Mouse (Mus musculus): Measurements from ENCODE around the gene Olfr243. TPM values are rescaled to one million over a fixed set of nuclear protein-coding genes. Genes with fewer than 3 reads are reported as not detected.

Gene Olfr243
- polyA plus RNA-seq (2017; shearing (Covaris generic)): not detected

DNA sequence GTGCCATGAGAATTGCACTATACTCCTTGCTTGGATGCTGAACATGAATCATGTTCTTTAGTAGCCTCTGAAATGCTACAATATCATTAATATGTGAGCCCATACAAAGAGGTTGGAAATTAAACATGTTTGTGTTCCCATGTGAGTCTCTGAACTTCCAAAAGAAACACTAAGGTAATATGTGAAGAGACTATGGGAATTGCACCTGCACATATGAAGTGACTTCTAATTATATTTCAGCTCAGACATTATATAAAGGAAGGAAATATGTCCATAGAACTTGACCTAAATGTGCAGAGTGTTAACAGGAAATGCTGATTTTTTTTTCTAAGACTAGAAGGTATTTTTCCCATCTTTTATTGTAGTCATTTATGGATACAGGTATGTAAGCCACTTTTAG is at the start of gene Olfr243:
Gene Olfr243 (plus strand): TSS at position 301 of the 400 bp plus-strand sequence.

DNA sequence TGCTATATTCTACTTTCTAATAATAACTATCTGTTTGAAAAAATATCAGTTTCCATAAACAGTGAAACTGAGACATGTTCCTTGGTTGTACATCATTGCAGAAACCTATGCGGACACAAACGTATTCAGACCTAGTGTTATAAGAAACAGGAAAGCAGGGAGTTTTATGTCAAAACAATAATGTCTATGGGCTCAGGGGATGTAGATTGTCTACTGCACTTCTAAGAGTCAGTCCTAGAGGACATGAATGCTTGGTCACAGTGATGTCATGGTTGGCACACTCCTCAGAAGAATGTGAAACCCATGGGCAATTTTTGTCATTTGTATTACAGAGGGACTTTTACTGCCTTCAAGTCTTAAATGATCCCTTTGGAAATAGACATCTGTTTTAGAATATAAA is 43.4 kb upstream of the Olfr243 start, which contains the start of gene Olfr624:
Gene Olfr624 (minus strand): TSS at position 101 of the 400 bp plus-strand sequence.

GRCm38 (mm10) chr7:103682420-103682819 is 32.1 kb upstream of the Olfr243 start, which contains the start of gene Olfr625-ps1:
Olfr625-ps1 (plus strand) TSS chr7:103682720.

GRCm38 (mm10) chr7:103730074-103730473 is 15.6 kb downstream of the Olfr243 start, which contains the start of gene Olfr628:
Olfr628 (plus strand) TSS chr7:103730374.

GRCm38 (mm10) chr7:103744843-103745242 is 30.4 kb downstream of the Olfr243 start, which contains the start of gene Olfr629:
Olfr629 (minus strand) TSS chr7:103744943.

DNA sequence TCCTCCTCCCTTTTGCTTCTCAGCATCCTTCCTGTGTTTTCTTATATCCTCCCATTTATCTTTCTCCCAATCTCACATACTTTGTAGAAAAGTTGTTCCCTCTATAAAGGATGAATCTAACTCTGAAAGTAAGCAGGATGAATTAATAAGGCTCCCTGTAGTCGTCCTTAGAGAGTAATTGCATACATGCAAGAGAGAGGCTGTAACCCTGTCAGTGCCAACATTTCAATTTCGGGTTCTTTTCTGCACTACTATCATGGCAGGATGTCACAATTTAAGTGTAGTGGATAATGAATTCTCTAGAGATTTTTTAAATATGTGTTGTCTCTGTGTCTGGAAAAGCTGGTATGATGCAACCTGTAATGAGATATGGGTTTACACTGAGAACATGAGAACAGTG is 42.8 kb downstream of the Olfr243 start, which contains the start of gene Olfr630:
Gene Olfr630 (minus strand): TSS at position 101 of the 400 bp plus-strand sequence.

Other genes starting within 250 kb of the Olfr243 start
- gene Olfr608, start 244.8 kb upstream of the Olfr243 start, polyA plus RNA-seq (2017; shearing (Covaris generic)): not detected
- gene Olfr609, start 216.6 kb upstream of the Olfr243 start, polyA plus RNA-seq (2017; shearing (Covaris generic)): not detected
- gene Olfr610, start 202.5 kb upstream of the Olfr243 start, polyA plus RNA-seq (2017; shearing (Covaris generic)): not detected
- not detected for gene Olfr611, start 193.8 kb upstream of the Olfr243 start, polyA plus RNA-seq (2017; shearing (Covaris generic))
- not detected for gene Olfr612, start 172.0 kb upstream of the Olfr243 start, polyA plus RNA-seq (2017; shearing (Covaris generic))
- not detected for gene Olfr613, start 166.6 kb upstream of the Olfr243 start, polyA plus RNA-seq (2017; shearing (Covaris generic))
- gene Olfr615, start 158.6 kb upstream of the Olfr243 start, polyA plus RNA-seq (2017; shearing (Covaris generic)): not detected
- not detected for gene Olfr616, start 145.5 kb upstream of the Olfr243 start, polyA plus RNA-seq (2017; shearing (Covaris generic))
- not detected for gene Olfr617, start 141.6 kb upstream of the Olfr243 start, polyA plus RNA-seq (2017; shearing (Covaris generic))
- not detected for gene Olfr618, start 124.6 kb upstream of the Olfr243 start, polyA plus RNA-seq (2017; shearing (Covaris generic))
- not detected for gene Olfr619, start 114.1 kb upstream of the Olfr243 start, polyA plus RNA-seq (2017; shearing (Covaris generic))
- not detected for gene Olfr620, start 102.1 kb upstream of the Olfr243 start, polyA plus RNA-seq (2017; shearing (Covaris generic))
- gene Olfr622, start 72.0 kb upstream of the Olfr243 start, polyA plus RNA-seq (2017; shearing (Covaris generic)): not detected
- gene Olfr623, start 51.0 kb upstream of the Olfr243 start, polyA plus RNA-seq (2017; shearing (Covaris generic)): not detected
- gene Olfr624, start 43.5 kb upstream of the Olfr243 start, polyA plus RNA-seq (2017; shearing (Covaris generic)): not detected
- not detected for gene Olfr625-ps1, start 32.0 kb upstream of the Olfr243 start, polyA plus RNA-seq (2017; shearing (Covaris generic))
- gene Olfr628, start 15.7 kb downstream of the Olfr243 start, polyA plus RNA-seq (2017; shearing (Covaris generic)): not detected
- gene Olfr629, start 30.3 kb downstream of the Olfr243 start, polyA plus RNA-seq (2017; shearing (Covaris generic)): not detected
- not detected for gene Olfr630, start 42.7 kb downstream of the Olfr243 start, polyA plus RNA-seq (2017; shearing (Covaris generic))
- not detected for gene Olfr69, start 56.9 kb downstream of the Olfr243 start, polyA plus RNA-seq (2017; shearing (Covaris generic))
- 0.14 TPM for gene Olfr68, start 65.0 kb downstream of the Olfr243 start, polyA plus RNA-seq (2017; shearing (Covaris generic))
- gene Olfr67, start 77.2 kb downstream of the Olfr243 start, polyA plus RNA-seq (2017; shearing (Covaris generic)): not detected
- gene Hbb-bt, start 99.3 kb downstream of the Olfr243 start, polyA plus RNA-seq (2017; shearing (Covaris generic)): not detected
- 1.6 TPM for gene Hbb-bs, start 113.4 kb downstream of the Olfr243 start, polyA plus RNA-seq (2017; shearing (Covaris generic))
- gene Hbb-bh2, start 125.8 kb downstream of the Olfr243 start, polyA plus RNA-seq (2017; shearing (Covaris generic)): not detected
- gene Hbb-bh1, start 128.5 kb downstream of the Olfr243 start, polyA plus RNA-seq (2017; shearing (Covaris generic)): not detected
- not detected for gene Hbb-y, start 138.5 kb downstream of the Olfr243 start, polyA plus RNA-seq (2017; shearing (Covaris generic))
- gene Olfr66, start 171.6 kb downstream of the Olfr243 start, polyA plus RNA-seq (2017; shearing (Covaris generic)): not detected
- not detected for gene Olfr64, start 179.8 kb downstream of the Olfr243 start, polyA plus RNA-seq (2017; shearing (Covaris generic))
- not detected for gene Olfr65, start 188.8 kb downstream of the Olfr243 start, polyA plus RNA-seq (2017; shearing (Covaris generic))
- not detected for gene Olfr631, start 214.2 kb downstream of the Olfr243 start, polyA plus RNA-seq (2017; shearing (Covaris generic))
- gene Olfr632, start 219.7 kb downstream of the Olfr243 start, polyA plus RNA-seq (2017; shearing (Covaris generic)): not detected
- not detected for gene Olfr633, start 229.8 kb downstream of the Olfr243 start, polyA plus RNA-seq (2017; shearing (Covaris generic))

Measured in effector memory CD4-positive, alpha-beta T cell, adult 5 months (primary cell).